Mouse (Mus musculus): ENCODE results near the gene Prex1. TPM values are rescaled to one million over a fixed set of nuclear protein-coding genes. Genes with fewer than 3 reads are reported as not detected.
A peak's percentile ranks its signal among the peaks of the same experiment; 100 is the strongest.

Prex1 gene
- polyA plus RNA-seq, 1 experiment from 2014 or later = 10.1 TPM

GRCm38 (mm10) chr2:166561781-166562180, 151.9 kb downstream of the Prex1 start:
- 58% methylated on average over 7 of the region's 7 CpGs for WGBS (ENCODE audit: insufficient replicate concordance)
- Histone ChIP-seq H3K9ac (ENCODE audit: low read depth, low read length) (peak overlapping the region; percentile 44; the same call in 1 of the 2 replicates), H3K4me2 (no peak overlapping the region), H3K27ac (ENCODE audit: low read depth, low read length) (no peak overlapping the region), H3K4me3 (ENCODE audit: low read depth, low read length) (no peak overlapping the region), H3K36me3 (ENCODE audit: control insufficient read depth, insufficient read depth, low read length) (no peaks in the 10 kb centered on the region), H3K27me3 (ENCODE audit: control insufficient read depth, insufficient read depth, low read length) (0 out of 2 replicates have a peak, but pooled peaks cover 2% of the 10 kb centered on the region), H3K9me3 (replicated peaks; ENCODE audit: control insufficient read depth, low read length) (no peaks in the 10 kb centered on the region), H3K4me1 (ENCODE audit: control insufficient read depth, insufficient read depth, low read length) (peaks cover 4% of the 10 kb centered on the region; the same call in 1 of the 2 replicates)
- no peak for ATAC-seq (replicated peaks; ENCODE audit: insufficient number of reproducible peaks, low FRiP score, low TSS enrichment)

- WGBS (ENCODE audit: insufficient replicate concordance) = 78% methylated on average over 7 of the region's 7 CpGs
- no peak for ATAC-seq (replicated peaks; ENCODE audit: insufficient number of reproducible peaks, low FRiP score, low TSS enrichment)
- peaks cover 4% of the 10 kb centered on the region; the same call in 1 of the 2 replicates for H3K4me1 ChIP-seq (ENCODE audit: control insufficient read depth, insufficient read depth, low read length)
- 0 out of 2 replicates have a peak, but pooled peaks cover 2% of the 10 kb centered on the region for H3K27me3 ChIP-seq (ENCODE audit: control insufficient read depth, insufficient read depth, low read length)
- no peak overlapping the region for H3K27ac ChIP-seq (ENCODE audit: low read depth, low read length)
- H3K4me2 ChIP-seq = no peak overlapping the region
- H3K36me3 ChIP-seq (ENCODE audit: control insufficient read depth, insufficient read depth, low read length) = no peaks in the 10 kb centered on the region
- no peaks in the 10 kb centered on the region for H3K9me3 ChIP-seq (replicated peaks; ENCODE audit: control insufficient read depth, low read length)
- H3K9ac ChIP-seq (ENCODE audit: low read depth, low read length) = no peak overlapping the region
- no peak overlapping the region for H3K4me3 ChIP-seq (ENCODE audit: low read depth, low read length)
Measured at GRCm38 (mm10) chr2:166560826-166561225, 152.8 kb downstream of the Prex1 start.

- H3K9me3 ChIP-seq (replicated peaks; ENCODE audit: control insufficient read depth, low read length) = no peaks in the 10 kb centered on the region
- H3K4me3 ChIP-seq (ENCODE audit: low read depth, low read length) = no peak overlapping the region
- H3K36me3 ChIP-seq (ENCODE audit: control insufficient read depth, insufficient read depth, low read length) = no peaks in the 10 kb centered on the region
- no peak overlapping the region for H3K4me2 ChIP-seq
- H3K4me1 ChIP-seq (ENCODE audit: control insufficient read depth, insufficient read depth, low read length) = peaks cover 4% of the 10 kb centered on the region; the same call in 1 of the 2 replicates
- no peak overlapping the region for H3K27ac ChIP-seq (ENCODE audit: low read depth, low read length)
- H3K9ac ChIP-seq (ENCODE audit: low read depth, low read length) = no peak overlapping the region
- 0 out of 2 replicates have a peak, but pooled peaks cover 2% of the 10 kb centered on the region for H3K27me3 ChIP-seq (ENCODE audit: control insufficient read depth, insufficient read depth, low read length)
- WGBS (ENCODE audit: insufficient replicate concordance) = 37% methylated on average over 10 of the region's 10 CpGs
- no peak for ATAC-seq (replicated peaks; ENCODE audit: insufficient number of reproducible peaks, low FRiP score, low TSS enrichment)
Measured at GRCm38 (mm10) chr2:166559531-166559930, 154.1 kb downstream of the Prex1 start.

- Histone ChIP-seq H3K4me3 (ENCODE audit: low read depth, low read length) (no peak overlapping the region), H3K9ac (ENCODE audit: low read depth, low read length) (no peak overlapping the region), H3K4me2 (no peak overlapping the region), H3K9me3 (replicated peaks; ENCODE audit: control insufficient read depth, low read length) (no peaks in the 10 kb centered on the region), H3K4me1 (ENCODE audit: control insufficient read depth, insufficient read depth, low read length) (peaks cover 12% of the 10 kb centered on the region), H3K36me3 (ENCODE audit: control insufficient read depth, insufficient read depth, low read length) (no peaks in the 10 kb centered on the region), H3K27ac (ENCODE audit: low read depth, low read length) (no peak overlapping the region), H3K27me3 (ENCODE audit: control insufficient read depth, insufficient read depth, low read length) (0 out of 2 replicates have a peak, but pooled peaks cover 2% of the 10 kb centered on the region)
- ATAC-seq (replicated peaks; ENCODE audit: insufficient number of reproducible peaks, low FRiP score, low TSS enrichment) = no peak
- 55% methylated on average over 2 of the region's 2 CpGs for WGBS (ENCODE audit: insufficient replicate concordance)
Measured at GRCm38 (mm10) chr2:166555508-166555907, 158.1 kb downstream of the Prex1 start.

- Histone ChIP-seq H3K36me3 (ENCODE audit: control insufficient read depth, insufficient read depth, low read length) (no peaks in the 10 kb centered on the region), H3K27ac (ENCODE audit: low read depth, low read length) (no peak overlapping the region)
- 63% methylated on average over 11 of the region's 11 CpGs for WGBS (ENCODE audit: insufficient replicate concordance)
Measured at GRCm38 (mm10) chr2:166554169-166554505, 159.5 kb downstream of the Prex1 start.

GRCm38 (mm10) chr2:166553502-166554168, 160.0 kb downstream of the Prex1 start:
- no peak overlapping the region for H3K4me3 ChIP-seq (ENCODE audit: low read depth, low read length)
- ATAC-seq (replicated peaks; ENCODE audit: insufficient number of reproducible peaks, low FRiP score, low TSS enrichment) = no peak
- WGBS (ENCODE audit: insufficient replicate concordance) = 25% methylated on average over 18 of the region's 18 CpGs
- H3K4me2 ChIP-seq = peak overlapping the region; percentile 39
- H3K36me3 ChIP-seq (ENCODE audit: control insufficient read depth, insufficient read depth, low read length) = no peaks in the 10 kb centered on the region
- H3K9me3 ChIP-seq (replicated peaks; ENCODE audit: control insufficient read depth, low read length) = no peaks in the 10 kb centered on the region
- no peaks in the 10 kb centered on the region for H3K27me3 ChIP-seq (ENCODE audit: control insufficient read depth, insufficient read depth, low read length)
- peaks cover 12% of the 10 kb centered on the region for H3K4me1 ChIP-seq (ENCODE audit: control insufficient read depth, insufficient read depth, low read length)
- no peak overlapping the region for H3K27ac ChIP-seq (ENCODE audit: low read depth, low read length)
- H3K9ac ChIP-seq (ENCODE audit: low read depth, low read length) = no peak overlapping the region

More at GRCm38 (mm10) chr2:166554169-166554505, 159.5 kb downstream of the Prex1 start:
- no peak overlapping the region for H3K4me3 ChIP-seq (ENCODE audit: low read depth, low read length)
- H3K27me3 ChIP-seq (ENCODE audit: control insufficient read depth, insufficient read depth, low read length) = no peaks in the 10 kb centered on the region
- ATAC-seq (replicated peaks; ENCODE audit: insufficient number of reproducible peaks, low FRiP score, low TSS enrichment) = no peak
- peaks cover 12% of the 10 kb centered on the region for H3K4me1 ChIP-seq (ENCODE audit: control insufficient read depth, insufficient read depth, low read length)
- no peaks in the 10 kb centered on the region for H3K9me3 ChIP-seq (replicated peaks; ENCODE audit: control insufficient read depth, low read length)
- H3K9ac ChIP-seq (ENCODE audit: low read depth, low read length) = no peak overlapping the region
- H3K4me2 ChIP-seq = no peak overlapping the region

GRCm38 (mm10) chr2:166552657-166553056, 161.0 kb downstream of the Prex1 start:
- Histone ChIP-seq H3K27ac (ENCODE audit: low read depth, low read length) (no peak overlapping the region), H3K4me1 (ENCODE audit: control insufficient read depth, insufficient read depth, low read length) (peaks cover 12% of the 10 kb centered on the region)

GRCm38 (mm10) chr2:166551831-166552498, 161.7 kb downstream of the Prex1 start:
- Histone ChIP-seq H3K9ac (ENCODE audit: low read depth, low read length) (no peak overlapping the region), H3K36me3 (ENCODE audit: control insufficient read depth, insufficient read depth, low read length) (no peaks in the 10 kb centered on the region), H3K9me3 (replicated peaks; ENCODE audit: control insufficient read depth, low read length) (no peaks in the 10 kb centered on the region), H3K27ac (ENCODE audit: low read depth, low read length) (no peak overlapping the region), H3K27me3 (ENCODE audit: control insufficient read depth, insufficient read depth, low read length) (no peaks in the 10 kb centered on the region), H3K4me2 (no peak overlapping the region), H3K4me1 (ENCODE audit: control insufficient read depth, insufficient read depth, low read length) (peaks cover 12% of the 10 kb centered on the region), H3K4me3 (ENCODE audit: low read depth, low read length) (no peak overlapping the region)
- no peak for ATAC-seq (replicated peaks; ENCODE audit: insufficient number of reproducible peaks, low FRiP score, low TSS enrichment)
- 72% methylated on average over 15 of the region's 15 CpGs for WGBS (ENCODE audit: insufficient replicate concordance)

More at GRCm38 (mm10) chr2:166552657-166553056, 161.0 kb downstream of the Prex1 start:
- Histone ChIP-seq H3K4me3 (ENCODE audit: low read depth, low read length) (no peak overlapping the region), H3K4me2 (no peak overlapping the region), H3K9ac (ENCODE audit: low read depth, low read length) (no peak overlapping the region), H3K27me3 (ENCODE audit: control insufficient read depth, insufficient read depth, low read length) (no peaks in the 10 kb centered on the region), H3K9me3 (replicated peaks; ENCODE audit: control insufficient read depth, low read length) (no peaks in the 10 kb centered on the region), H3K36me3 (ENCODE audit: control insufficient read depth, insufficient read depth, low read length) (no peaks in the 10 kb centered on the region)
- ATAC-seq (replicated peaks; ENCODE audit: insufficient number of reproducible peaks, low FRiP score, low TSS enrichment) = no peak
- WGBS (ENCODE audit: insufficient replicate concordance) = 57% methylated on average over 6 of the region's 6 CpGs

Measured in heart, embryonic 11.5 days (tissue).